Mouse (Mus musculus): ENCODE results near the gene Olfr23. TPM values are rescaled to one million over a fixed set of nuclear protein-coding genes. Genes with fewer than 3 reads are reported as not detected.
"Not testable (repeated sequence)": the region's sequence is repeated elsewhere in the genome, so short reads cannot be mapped to it uniquely, and the experiment has no call there.

Gene Olfr23
- not detected for total RNA-seq (2021)
- long read RNA-seq, experiment 1: 0 reads
- long read RNA-seq, experiment 2: 0 reads

- no peak for DNase-seq
Measured at GRCm38 (mm10) chr11:73936377-73936776, at the start of gene Olfr23. Gene Olfr23 (plus strand): TSS chr11:73936677.

DNA sequence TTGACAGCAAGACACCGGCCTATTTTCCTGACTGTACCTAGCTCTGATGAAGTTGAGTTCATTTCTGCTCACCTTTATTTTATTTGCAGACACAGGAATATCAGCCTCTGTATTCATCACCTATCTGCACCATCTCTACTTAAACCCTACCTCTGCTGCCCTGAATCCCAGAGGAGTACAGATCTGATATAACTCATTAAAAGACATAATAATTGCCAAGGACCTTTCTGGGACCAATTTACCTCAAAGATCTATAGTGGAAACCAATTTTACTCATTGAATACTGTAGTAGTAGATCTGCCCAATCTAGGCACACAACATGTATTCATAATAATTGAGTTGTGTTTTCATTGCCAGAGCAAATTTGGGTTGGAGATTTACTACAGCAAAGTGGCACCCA, 45.8 kb upstream of the Olfr23 start, which contains the start of gene Olfr394:
TSS of gene Olfr394 (minus strand) at position 101 of the 400 bp plus-strand sequence.
- no peak for DNase-seq

DNA sequence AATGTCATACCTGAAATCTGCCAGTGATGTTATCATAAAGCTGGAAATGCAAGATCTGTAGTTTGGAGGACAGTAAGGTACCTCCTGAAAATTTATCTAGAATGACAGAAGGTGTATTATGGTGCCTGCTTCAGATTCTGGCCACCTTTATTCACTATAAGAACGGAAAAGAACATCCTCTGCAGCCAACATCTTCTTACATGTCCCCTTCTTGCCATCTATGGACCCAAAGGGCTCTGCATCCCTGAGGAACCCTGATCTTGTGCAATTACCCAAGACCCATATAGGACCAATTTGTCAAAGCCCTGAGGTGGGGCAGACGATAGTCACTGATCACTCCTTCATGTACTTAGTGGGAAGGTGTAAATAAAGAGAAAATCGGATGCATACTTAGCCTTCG, 27.3 kb upstream of the Olfr23 start, which contains the start of gene Olfr395:
TSS of gene Olfr395 (minus strand) at position 101 of the 400 bp plus-strand sequence.
- not testable (repeated sequence) for DNase-seq

GRCm38 (mm10) chr11:73960517-73960916, 24.0 kb downstream of the Olfr23 start, which contains the start of gene Olfr397:
Gene Olfr397 (plus strand): TSS chr11:73960817.
- no peak for DNase-seq

DNA sequence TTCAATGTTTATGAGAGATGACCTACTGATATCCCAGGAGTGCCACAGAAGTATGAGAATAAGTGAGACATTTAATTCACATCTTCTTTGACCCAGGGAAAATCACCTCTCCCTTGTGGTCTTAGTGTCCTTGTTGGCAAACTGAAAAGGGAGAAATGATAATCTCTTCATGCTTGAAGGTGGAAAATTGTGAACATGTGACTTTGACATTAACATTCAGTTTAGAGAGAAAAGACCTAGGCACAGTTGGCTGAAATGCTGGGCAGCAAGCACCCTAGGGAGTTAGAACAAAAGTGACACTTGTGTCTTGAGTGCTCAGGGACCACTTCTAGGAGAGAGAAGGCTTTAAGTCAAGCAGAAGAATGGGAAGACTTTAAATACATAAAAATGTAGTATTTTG, 53.8 kb downstream of the Olfr23 start, which contains the start of gene Olfr398:
TSS of gene Olfr398 (minus strand) at position 101 of the 400 bp plus-strand sequence.
- DNase-seq: no peak

Other genes starting within 250 kb of the Olfr23 start
- gene Zfp735, start 247.9 kb upstream of the Olfr23 start, total RNA-seq (2021): not detected
- gene Olfr389, start 156.0 kb upstream of the Olfr23 start, total RNA-seq (2021): not detected
- gene Olfr390, start 153.7 kb upstream of the Olfr23 start, total RNA-seq (2021): not detected
- gene Olfr391-ps, start 133.6 kb upstream of the Olfr23 start, total RNA-seq (2021): not detected
- gene Olfr392, start 119.6 kb upstream of the Olfr23 start, total RNA-seq (2021): not detected
- gene Olfr393, start 85.2 kb upstream of the Olfr23 start, total RNA-seq (2021): not detected
- gene Olfr394, start 45.9 kb upstream of the Olfr23 start, total RNA-seq (2021): not detected
- gene Olfr395, start 27.4 kb upstream of the Olfr23 start, total RNA-seq (2021): not detected
- gene Olfr397, start 24.1 kb downstream of the Olfr23 start, total RNA-seq (2021): not detected
- gene Olfr398, start 53.7 kb downstream of the Olfr23 start, total RNA-seq (2021): not detected
- not detected for gene Olfr139, start 119.9 kb downstream of the Olfr23 start, total RNA-seq (2021)
- gene Olfr399, start 119.9 kb downstream of the Olfr23 start, total RNA-seq (2021): not detected
- gene Zfp616, start 133.3 kb downstream of the Olfr23 start, total RNA-seq (2021): not detected
- gene Olfr401, start 177.0 kb downstream of the Olfr23 start, total RNA-seq (2021): not detected
- not detected for gene Olfr402, start 216.9 kb downstream of the Olfr23 start, total RNA-seq (2021)
- gene Olfr403, start 249.6 kb downstream of the Olfr23 start, total RNA-seq (2021): not detected

All from adrenal gland, postnatal 36 days (tissue).